Mouse (Mus musculus) kidney, embryonic 15.5 days (tissue): ENCODE measurements around the gene Efcab6. TPM values are rescaled to one million over a fixed set of nuclear protein-coding genes. Genes with fewer than 3 reads are reported as not detected.

Source experiments
- ATAC-seq: fragments of 200-750 bp; cut with Nextera tagmentation; replicated peaks from 2 replicates; pipeline ENCODE4 v1.8.0; 2017; ENCODE audit warnings: moderate TSS enrichment; ENCODE audit not compliant: low FRiP score
- H3K27ac ChIP-seq: fragments of 300-500 bp; sonication (generic); 2 replicates; pipeline ENCODE4 v1.5.1; 2015; ENCODE audit warnings: mild to moderate bottlenecking, inconsistent platforms
- H3K27me3 ChIP-seq: fragments of 300-500 bp; sonication (generic); 2 replicates; pipeline ENCODE4 v1.6.1; 2015; ENCODE audit warnings: inconsistent platforms
- H3K36me3 ChIP-seq: fragments of 300-500 bp; sonication (generic); 2 replicates; pipeline ENCODE4 v1.6.1; 2015; ENCODE audit warnings: inconsistent platforms
- H3K4me1 ChIP-seq: fragments of 300-500 bp; sonication (generic); 2 replicates; pipeline ENCODE4 v1.6.1; 2015; ENCODE audit warnings: inconsistent platforms
- H3K4me2 ChIP-seq: fragments of 300-500 bp; sonication (generic); 2 replicates; pipeline ENCODE4 v1.6.1; 2015; ENCODE audit warnings: moderate library complexity, mild to moderate bottlenecking, inconsistent platforms
- H3K4me3 ChIP-seq: fragments of 300-500 bp; sonication (generic); replicated peaks from 2 replicates; pipeline ENCODE4 v1.5.1; 2015; ENCODE audit warnings: mild to moderate bottlenecking, inconsistent platforms
- H3K9ac ChIP-seq: fragments of 300-500 bp; sonication (generic); 2 replicates; pipeline ENCODE4 v1.6.1; 2015; ENCODE audit warnings: mild to moderate bottlenecking, inconsistent platforms
- H3K9me3 ChIP-seq: fragments of 300-500 bp; sonication (generic); replicated peaks from 2 replicates; pipeline ENCODE4 v1.6.1; 2016; ENCODE audit warnings: inconsistent platforms
- WGBS: fragments of 180-500 bp; shearing (Covaris S2); methylation state at CpG from one replicate; pipeline ENCODE4 v1.1.7; 2015; ENCODE audit warnings: mixed read lengths; 5-methylcytosine and 5-hydroxymethylcytosine counted together
- polyA plus RNA-seq: library from polyadenylated mRNA; unstranded; fragments of >200 nt; fragmentation: Nextera tagmentation; extraction: Ambion mirVana; gene quantifications from 2 replicates; pipeline ENCODE4 v1.2.1, GENCODE M21; 2015

The Efcab6 gene
- polyA plus RNA-seq, 1 experiment from 2014 or later: 0.16 TPM

GRCm38 (mm10) chr15:83865626-83866025, 199.6 kb downstream of the Efcab6 start:
- Histone ChIP-seq H3K9ac (no peak overlapping the region), H3K36me3 (no peaks in the 10 kb centered on the region), H3K4me3 (no peak overlapping the region), H3K9me3 (no peaks in the 10 kb centered on the region), H3K27me3 (peaks cover 6% of the 10 kb centered on the region), H3K4me1 (0 out of 2 replicates have a peak, but pooled peaks cover 1% of the 10 kb centered on the region), H3K4me2 (no peak overlapping the region), H3K27ac (no peak overlapping the region)
- 88% methylated on average over 5 of the region's 5 CpGs for WGBS
- ATAC-seq: no peak

GRCm38 (mm10) chr15:83857129-83857528, 208.1 kb downstream of the Efcab6 start:
- H3K36me3 ChIP-seq: no peaks in the 10 kb centered on the region
- no peak overlapping the region for H3K4me2 ChIP-seq
- no peak for ATAC-seq
- 14% methylated on average over 8 of the region's 8 CpGs for WGBS
- H3K4me3 ChIP-seq: no peak overlapping the region
- no peaks in the 10 kb centered on the region for H3K9me3 ChIP-seq
- H3K27ac ChIP-seq: no peak overlapping the region
- no peaks in the 10 kb centered on the region for H3K27me3 ChIP-seq
- no peaks in the 10 kb centered on the region for H3K4me1 ChIP-seq
- no peak overlapping the region for H3K9ac ChIP-seq

GRCm38 (mm10) chr15:83853400-83853811, 211.8 kb downstream of the Efcab6 start:
- ATAC-seq: no peak
- WGBS: 71% methylated on average over 5 of the region's 5 CpGs

GRCm38 (mm10) chr15:83848193-83848592, 217.0 kb downstream of the Efcab6 start:
- Histone ChIP-seq H3K36me3 (no peaks in the 10 kb centered on the region), H3K27me3 (0 out of 2 replicates have a peak, but pooled peaks cover 5% of the 10 kb centered on the region), H3K4me1 (no peaks in the 10 kb centered on the region), H3K27ac (no peak overlapping the region), H3K4me3 (no peak overlapping the region), H3K9me3 (no peaks in the 10 kb centered on the region), H3K4me2 (no peak overlapping the region), H3K9ac (no peak overlapping the region)
- ATAC-seq: no peak
- WGBS: 74% methylated on average over 9 of the region's 9 CpGs

More at GRCm38 (mm10) chr15:83853400-83853811, 211.8 kb downstream of the Efcab6 start:
- Histone ChIP-seq H3K9ac (no peak overlapping the region), H3K27me3 (no peaks in the 10 kb centered on the region), H3K4me2 (no peak overlapping the region), H3K27ac (no peak overlapping the region), H3K4me1 (no peaks in the 10 kb centered on the region), H3K36me3 (no peaks in the 10 kb centered on the region), H3K4me3 (no peak overlapping the region), H3K9me3 (no peaks in the 10 kb centered on the region)

GRCm38 (mm10) chr15:83847512-83847911, 217.7 kb downstream of the Efcab6 start:
- Histone ChIP-seq H3K4me2 (no peak overlapping the region), H3K9me3 (no peaks in the 10 kb centered on the region), H3K9ac (no peak overlapping the region), H3K4me1 (no peaks in the 10 kb centered on the region), H3K4me3 (no peak overlapping the region), H3K27ac (no peak overlapping the region), H3K27me3 (peaks cover 6% of the 10 kb centered on the region; the same call in 1 of the 2 replicates), H3K36me3 (no peaks in the 10 kb centered on the region)
- WGBS: 70% methylated on average over 4 of the region's 4 CpGs
- ATAC-seq: no peak

GRCm38 (mm10) chr15:83846592-83846991, 218.6 kb downstream of the Efcab6 start:
- Histone ChIP-seq H3K4me2 (no peak overlapping the region), H3K9ac (no peak overlapping the region), H3K27me3 (peaks cover 15% of the 10 kb centered on the region; the same call in 1 of the 2 replicates), H3K4me1 (no peaks in the 10 kb centered on the region), H3K27ac (no peak overlapping the region), H3K36me3 (no peaks in the 10 kb centered on the region), H3K9me3 (no peaks in the 10 kb centered on the region), H3K4me3 (no peak overlapping the region)
- WGBS: 36% methylated on average over 8 of the region's 8 CpGs
- ATAC-seq: no peak

- Histone ChIP-seq H3K9me3 (no peaks in the 10 kb centered on the region), H3K27ac (no peak overlapping the region), H3K9ac (no peak overlapping the region), H3K4me1 (no peaks in the 10 kb centered on the region), H3K36me3 (no peaks in the 10 kb centered on the region), H3K4me2 (no peak overlapping the region), H3K4me3 (no peak overlapping the region), H3K27me3 (peaks cover 21% of the 10 kb centered on the region; the same call in 1 of the 2 replicates)
- no peak for ATAC-seq
- 47% methylated on average over 11 of the region's 11 CpGs for WGBS
Observed at GRCm38 (mm10) chr15:83845734-83846133, 219.4 kb downstream of the Efcab6 start.

GRCm38 (mm10) chr15:83842915-83843789, 222.0 kb downstream of the Efcab6 start:
- H3K36me3 ChIP-seq: no peaks in the 10 kb centered on the region
- H3K4me2 ChIP-seq: no peak overlapping the region
- ATAC-seq: no peak
- no peak overlapping the region for H3K4me3 ChIP-seq
- no peaks in the 10 kb centered on the region for H3K4me1 ChIP-seq
- no peak overlapping the region for H3K9ac ChIP-seq
- H3K27ac ChIP-seq: no peak overlapping the region
- no peaks in the 10 kb centered on the region for H3K9me3 ChIP-seq
- 42% methylated on average over 22 of the region's 22 CpGs for WGBS
- peaks cover 21% of the 10 kb centered on the region; the same call in 1 of the 2 replicates for H3K27me3 ChIP-seq

- H3K9me3 ChIP-seq: no peaks in the 10 kb centered on the region
- H3K4me1 ChIP-seq: no peaks in the 10 kb centered on the region
- no peak for ATAC-seq
- no peaks in the 10 kb centered on the region for H3K36me3 ChIP-seq
- H3K4me3 ChIP-seq: no peak overlapping the region
- H3K27ac ChIP-seq: no peak overlapping the region
- H3K4me2 ChIP-seq: no peak overlapping the region
- no peak overlapping the region for H3K9ac ChIP-seq
- peaks cover 21% of the 10 kb centered on the region; the same call in 1 of the 2 replicates for H3K27me3 ChIP-seq
- 74% methylated on average over 12 of the region's 12 CpGs for WGBS
Observed at GRCm38 (mm10) chr15:83842419-83842818, 222.8 kb downstream of the Efcab6 start.

GRCm38 (mm10) chr15:83840950-83841719, 224.0 kb downstream of the Efcab6 start:
- no peak for ATAC-seq
- Histone ChIP-seq H3K9me3 (no peaks in the 10 kb centered on the region), H3K36me3 (no peaks in the 10 kb centered on the region), H3K27me3 (peaks cover 21% of the 10 kb centered on the region; the same call in 1 of the 2 replicates), H3K9ac (no peak overlapping the region), H3K4me3 (no peak overlapping the region), H3K27ac (no peak overlapping the region), H3K4me1 (no peaks in the 10 kb centered on the region), H3K4me2 (no peak overlapping the region)
- 67% methylated on average over 10 of the region's 10 CpGs for WGBS

- Histone ChIP-seq H3K27me3 (no peaks in the 10 kb centered on the region), H3K9me3 (no peaks in the 10 kb centered on the region), H3K9ac (no peak overlapping the region), H3K4me2 (no peak overlapping the region), H3K36me3 (no peaks in the 10 kb centered on the region), H3K27ac (no peak overlapping the region), H3K4me1 (no peaks in the 10 kb centered on the region), H3K4me3 (no peak overlapping the region)
- no peak for ATAC-seq
- WGBS: 63% methylated on average over 6 of the region's 6 CpGs
Observed at GRCm38 (mm10) chr15:83832265-83832664, 232.9 kb downstream of the Efcab6 start.

GRCm38 (mm10) chr15:83829226-83829625, 236.0 kb downstream of the Efcab6 start:
- no peak for ATAC-seq
- H3K4me1 ChIP-seq: no peaks in the 10 kb centered on the region
- no peak overlapping the region for H3K4me2 ChIP-seq
- no peak overlapping the region for H3K27ac ChIP-seq
- H3K9me3 ChIP-seq: no peaks in the 10 kb centered on the region
- no peaks in the 10 kb centered on the region for H3K36me3 ChIP-seq
- H3K9ac ChIP-seq: no peak overlapping the region
- H3K4me3 ChIP-seq: no peak overlapping the region
- 47% methylated on average over 13 of the region's 13 CpGs for WGBS
- no peaks in the 10 kb centered on the region for H3K27me3 ChIP-seq
